Mouse (Mus musculus) liver, embryonic 14.5 days (tissue): Measurements from ENCODE around the gene Acta1.

Experiments used
- CTCF ChIP-seq: IDR thresholded peaks from 2 replicates; pipeline ENCODE4 v1.5.1; 2016; ENCODE audit warnings: antibody characterized with exemption, low read depth, control low read depth
- EP300 ChIP-seq: IDR thresholded peaks from 2 replicates; pipeline ENCODE4 v1.6.1; 2016; ENCODE audit warnings: antibody characterized with exemption, low read depth

DNA sequence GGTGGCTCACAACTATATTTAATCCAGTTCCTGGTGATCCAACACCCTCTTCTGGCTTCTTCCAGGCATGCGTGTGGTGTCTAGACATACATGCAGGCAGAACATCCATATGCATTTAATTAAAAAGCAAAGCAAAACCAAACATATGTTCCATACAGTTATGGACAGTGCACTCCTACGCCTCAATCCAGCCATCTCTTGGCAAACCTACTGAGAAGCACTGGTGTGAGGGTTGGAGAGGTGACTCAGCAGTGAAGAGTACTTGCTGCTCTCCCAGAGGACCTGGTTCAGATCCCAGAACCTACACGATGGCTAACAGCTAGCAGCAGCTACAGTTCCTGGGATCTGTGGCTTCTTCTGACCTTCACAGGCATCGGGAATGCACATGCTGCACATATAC, 17.7 kb upstream of the Acta1 start:
- TF ChIP-seq CTCF, result no peak
- no peak for TF ChIP-seq EP300
